ENCODE assay signal across 8 mouse cellular contexts in genomic region chr13:98016923-98017588, GRCm38 (mm10).
DNase-seq lines count a peak whose midpoint lies in the region; ATAC-seq lines count a peak whose summit lies in the region.

No protein-coding gene starts in this region.

- WGBS in hindbrain, embryonic 12.5 days: 25% methylated on average over 12 of the region's 12 CpGs
- 9% methylated on average over 12 of the region's 12 CpGs for WGBS in midbrain, embryonic 16.5 days

- H3K4me3 ChIP-seq in hindbrain, embryonic 12.5 days: peak overlapping the region; percentile 43
- peak overlapping the region; percentile 35 for H3K4me3 ChIP-seq in midbrain, embryonic 16.5 days (ENCODE audit: low read depth, low read length)

- H3K4me1 ChIP-seq in hindbrain, embryonic 12.5 days: peaks cover 16% of the 10 kb centered on the region
- H3K4me1 ChIP-seq in midbrain, embryonic 16.5 days (ENCODE audit: control insufficient read depth, insufficient read depth, low read length): peaks cover 5% of the 10 kb centered on the region

- peak; percentile 63 for ATAC-seq in hindbrain, embryonic 12.5 days (ENCODE audit: low FRiP score)
- ATAC-seq in midbrain, embryonic 16.5 days: peak; percentile 93

- H3K27ac ChIP-seq in hindbrain, embryonic 12.5 days: peak overlapping the region; percentile 71
- peak overlapping the region; percentile 62 for H3K27ac ChIP-seq in midbrain, embryonic 16.5 days (ENCODE audit: low read length)

- H3K4me2 ChIP-seq in hindbrain, embryonic 12.5 days (replicated peaks): peak overlapping the region; percentile 92
- H3K4me2 ChIP-seq in midbrain, embryonic 16.5 days (ENCODE audit: low read length): peak overlapping the region; percentile 54

- DNase-seq in ES-CJ7 (ENCODE audit: low read depth, low spot score): peak; percentile 17
- DNase-seq in embryo, embryonic 10 days (ENCODE audit: low spot score): peak; percentile 37
- peak; percentile 44 to 69 for DNase-seq in left cerebral cortex, postnatal 14 days (ENCODE audit: low spot score in 2 of 2)
- DNase-seq in cerebellum, adult 18-20 months: no peak
- no peak for DNase-seq in urinary bladder, postnatal 25 days (ENCODE audit: low spot score)
- DNase-seq in gastrocnemius, adult 8-10 months (ENCODE audit: low spot score in 2 of 2): no peak

- H3K9ac ChIP-seq in hindbrain, embryonic 12.5 days: peak overlapping the region; percentile 59
- H3K9ac ChIP-seq in midbrain, embryonic 16.5 days (ENCODE audit: low read depth, low read length): peak overlapping the region; percentile 42

- H3K36me3 ChIP-seq in hindbrain, embryonic 12.5 days: no peaks in the 10 kb centered on the region
- H3K36me3 ChIP-seq in midbrain, embryonic 16.5 days (ENCODE audit: control insufficient read depth, insufficient read depth, low read length): no peaks in the 10 kb centered on the region

- intact Hi-C loops in left cerebral cortex, postnatal 14 days (cut with DNase I): no loop called here

- no peaks in the 10 kb centered on the region for H3K9me3 ChIP-seq in hindbrain, embryonic 12.5 days (replicated peaks)
- no peaks in the 10 kb centered on the region for H3K9me3 ChIP-seq in midbrain, embryonic 16.5 days (replicated peaks; ENCODE audit: control insufficient read depth, low read length, poor library complexity, severe bottlenecking)

- H3K27me3 ChIP-seq in hindbrain, embryonic 12.5 days: peaks cover 18% of the 10 kb centered on the region; the same call in 1 of the 2 replicates
- no peaks in the 10 kb centered on the region for H3K27me3 ChIP-seq in midbrain, embryonic 16.5 days (ENCODE audit: control insufficient read depth, insufficient read depth, low read depth, low read length)

Comparison
In these comparisons a context has a peak if more than half of its experiments do, and no peak if none do; other contexts are left out.
1. DNase-seq: peak in ES-CJ7 (single experiment), embryo, embryonic 10 days (single experiment) and left cerebral cortex, postnatal 14 days (2 of 2); none in cerebellum, adult 18-20 months (0 of 2), urinary bladder, postnatal 25 days (single experiment) and gastrocnemius, adult 8-10 months (0 of 2).